Mouse (Mus musculus): ENCODE measurements at regions not wholly inside any gene's neighbourhood (a gene's known extent, or its start where the extent isn't known, plus 50 kb on each side); places are given as distances from the start of the nearest gene placed in this dataset.

GRCm38 (mm10) chr13:6001218-6001564 lies 139.9 kb downstream of the Klf6 start:
- ATAC-seq (no peak), DNase-seq (ENCODE audit: low spot score) (no peak)
- H3K4me1 ChIP-seq (ENCODE audit: insufficient read depth, low read length): no peaks in the 10 kb centered on the region
- no peak overlapping the region for H3K9ac ChIP-seq (replicated peaks; ENCODE audit: low read length)
- WGBS: 67% methylated on average over 3 of the region's 3 CpGs
- H3K4me2 ChIP-seq (ENCODE audit: low read depth, low read length): no peak overlapping the region
- TF ChIP-seq CTCF (IDR thresholded peaks at IDR 0.05; ENCODE audit: low read depth): no peak
- no peak overlapping the region for H3K27ac ChIP-seq
- H3K36me3 ChIP-seq (ENCODE audit: insufficient read depth, low read length): no peaks in the 10 kb centered on the region
- no peak overlapping the region for H3K4me3 ChIP-seq (ENCODE audit: low read length)
- H3K9me3 ChIP-seq (ENCODE audit: low read length): no peaks in the 10 kb centered on the region
- H3K27me3 ChIP-seq (ENCODE audit: insufficient read depth, low read length): no peaks in the 10 kb centered on the region

- DNase-seq (ENCODE audit: low spot score) (peak; percentile 65), ATAC-seq (peak; percentile 79)
- WGBS: 87% methylated on average over 6 of the region's 6 CpGs
- Histone ChIP-seq H3K4me2 (ENCODE audit: low read depth, low read length) (no peak overlapping the region), H3K4me1 (ENCODE audit: insufficient read depth, low read length) (no peaks in the 10 kb centered on the region), H3K36me3 (ENCODE audit: insufficient read depth, low read length) (no peaks in the 10 kb centered on the region), H3K4me3 (ENCODE audit: low read length) (no peak overlapping the region), H3K9ac (replicated peaks; ENCODE audit: low read length) (no peak overlapping the region), H3K9me3 (ENCODE audit: low read length) (no peaks in the 10 kb centered on the region), H3K27me3 (ENCODE audit: insufficient read depth, low read length) (no peaks in the 10 kb centered on the region), H3K27ac (no peak overlapping the region)
- no peak for TF ChIP-seq CTCF (IDR thresholded peaks at IDR 0.05; ENCODE audit: low read depth)
Observed at GRCm38 (mm10) chr13:6005901-6006300, 144.6 kb downstream of the Klf6 start.

- Histone ChIP-seq H3K9ac (replicated peaks; ENCODE audit: low read length) (no peak overlapping the region), H3K36me3 (ENCODE audit: insufficient read depth, low read length) (no peaks in the 10 kb centered on the region), H3K4me1 (ENCODE audit: insufficient read depth, low read length) (no peaks in the 10 kb centered on the region), H3K4me2 (ENCODE audit: low read depth, low read length) (no peak overlapping the region), H3K27me3 (ENCODE audit: insufficient read depth, low read length) (no peaks in the 10 kb centered on the region), H3K4me3 (ENCODE audit: low read length) (no peak overlapping the region), H3K9me3 (ENCODE audit: low read length) (no peaks in the 10 kb centered on the region), H3K27ac (no peak overlapping the region)
- 0 out of 2 replicates have a peak, but pooled peaks have one; percentile 15 for ATAC-seq
- DNase-seq (ENCODE audit: low spot score): no peak
- TF ChIP-seq CTCF (IDR thresholded peaks at IDR 0.05; ENCODE audit: low read depth): no peak
- WGBS: 62% methylated on average over 1 of the region's 1 CpGs
Observed at GRCm38 (mm10) chr13:6009671-6010070, 148.4 kb downstream of the Klf6 start.

- WGBS: 88% methylated on average over 4 of the region's 4 CpGs
- Histone ChIP-seq H3K4me3 (ENCODE audit: low read length) (no peak overlapping the region), H3K4me2 (ENCODE audit: low read depth, low read length) (no peak overlapping the region), H3K9me3 (ENCODE audit: low read length) (no peaks in the 10 kb centered on the region), H3K4me1 (ENCODE audit: insufficient read depth, low read length) (no peaks in the 10 kb centered on the region), H3K9ac (replicated peaks; ENCODE audit: low read length) (no peak overlapping the region), H3K36me3 (ENCODE audit: insufficient read depth, low read length) (no peaks in the 10 kb centered on the region), H3K27me3 (ENCODE audit: insufficient read depth, low read length) (no peaks in the 10 kb centered on the region), H3K27ac (no peak overlapping the region)
- no peak for TF ChIP-seq CTCF (IDR thresholded peaks at IDR 0.05; ENCODE audit: low read depth)
- DNase-seq (ENCODE audit: low spot score) (no peak), ATAC-seq (no peak)
Observed at GRCm38 (mm10) chr13:6027207-6027606, 165.9 kb downstream of the Klf6 start.

- no peaks in the 10 kb centered on the region for H3K9me3 ChIP-seq (ENCODE audit: low read length)
- H3K4me1 ChIP-seq (ENCODE audit: insufficient read depth, low read length): no peaks in the 10 kb centered on the region
- no peak overlapping the region for H3K9ac ChIP-seq (replicated peaks; ENCODE audit: low read length)
- H3K27me3 ChIP-seq (ENCODE audit: insufficient read depth, low read length): no peaks in the 10 kb centered on the region
- H3K4me3 ChIP-seq (ENCODE audit: low read length): no peak overlapping the region
- no peak for TF ChIP-seq CTCF (IDR thresholded peaks at IDR 0.05; ENCODE audit: low read depth)
- H3K36me3 ChIP-seq (ENCODE audit: insufficient read depth, low read length): no peaks in the 10 kb centered on the region
- DNase-seq (ENCODE audit: low spot score): no peak
- H3K27ac ChIP-seq: no peak overlapping the region
- 56% methylated on average over 4 of the region's 4 CpGs for WGBS
- no peak for ATAC-seq
- no peak overlapping the region for H3K4me2 ChIP-seq (ENCODE audit: low read depth, low read length)
Observed at GRCm38 (mm10) chr13:6028878-6029277, 167.6 kb downstream of the Klf6 start.

GRCm38 (mm10) chr13:6029461-6029860 lies 168.2 kb downstream of the Klf6 start:
- Histone ChIP-seq H3K4me1 (ENCODE audit: insufficient read depth, low read length) (no peaks in the 10 kb centered on the region), H3K9ac (replicated peaks; ENCODE audit: low read length) (no peak overlapping the region), H3K36me3 (ENCODE audit: insufficient read depth, low read length) (no peaks in the 10 kb centered on the region), H3K4me2 (ENCODE audit: low read depth, low read length) (no peak overlapping the region), H3K4me3 (ENCODE audit: low read length) (no peak overlapping the region), H3K9me3 (ENCODE audit: low read length) (no peaks in the 10 kb centered on the region), H3K27me3 (ENCODE audit: insufficient read depth, low read length) (no peaks in the 10 kb centered on the region), H3K27ac (no peak overlapping the region)
- TF ChIP-seq CTCF (IDR thresholded peaks at IDR 0.05; ENCODE audit: low read depth): no peak
- no peak for DNase-seq (ENCODE audit: low spot score)
- ATAC-seq: no peak
- 88% methylated on average over 6 of the region's 6 CpGs for WGBS

- Histone ChIP-seq H3K27ac (no peak overlapping the region), H3K36me3 (ENCODE audit: insufficient read depth, low read length) (no peaks in the 10 kb centered on the region), H3K27me3 (ENCODE audit: insufficient read depth, low read length) (no peaks in the 10 kb centered on the region), H3K4me2 (ENCODE audit: low read depth, low read length) (no peak overlapping the region), H3K4me1 (ENCODE audit: insufficient read depth, low read length) (no peaks in the 10 kb centered on the region), H3K4me3 (ENCODE audit: low read length) (no peak overlapping the region), H3K9ac (replicated peaks; ENCODE audit: low read length) (no peak overlapping the region), H3K9me3 (ENCODE audit: low read length) (no peaks in the 10 kb centered on the region)
- TF ChIP-seq CTCF (IDR thresholded peaks at IDR 0.05; ENCODE audit: low read depth): no peak
- DNase-seq (ENCODE audit: low spot score) (no peak), ATAC-seq (no peak)
- WGBS: 86% methylated on average over 2 of the region's 2 CpGs
Observed at GRCm38 (mm10) chr13:6030128-6030527, 168.8 kb downstream of the Klf6 start.

Data from hindbrain, postnatal 0 days (tissue).